Mouse (Mus musculus): Measurements from ENCODE around the gene Icam5.
A peak's percentile ranks its signal among the peaks of the same experiment; 100 is the strongest.
"Not testable (repeated sequence)": the region's sequence is repeated elsewhere in the genome, so short reads cannot be mapped to it uniquely, and the experiment has no call there.

The Icam5 gene

GRCm38 (mm10) chr9:21031896-21032351 lies at the start of gene Icam5:
Icam5 (plus strand) TSS chr9:21032073.
- DNase-seq (ENCODE audit: low spot score), result no peak

- no peak for DNase-seq (ENCODE audit: low spot score)
Measured at GRCm38 (mm10) chr9:20982171-20982570, 49.7 kb upstream of the Icam5 start.

- no peak for DNase-seq (ENCODE audit: low spot score)
Measured at GRCm38 (mm10) chr9:20983169-20983568, 48.7 kb upstream of the Icam5 start.

GRCm38 (mm10) chr9:20986952-20987686 lies 44.8 kb upstream of the Icam5 start:
- DNase-seq (ENCODE audit: low spot score), result peak; percentile 32

GRCm38 (mm10) chr9:20987953-20988352 lies 43.9 kb upstream of the Icam5 start:
- no peak for DNase-seq (ENCODE audit: low spot score)

- DNase-seq (ENCODE audit: low spot score), result peak; percentile 26
Measured at GRCm38 (mm10) chr9:20990861-20991260, 41.0 kb upstream of the Icam5 start.

- DNase-seq (ENCODE audit: low spot score), result no peak
Measured at GRCm38 (mm10) chr9:20991587-20991986, 40.3 kb upstream of the Icam5 start.

GRCm38 (mm10) chr9:20993165-20993898 lies 38.5 kb upstream of the Icam5 start:
- DNase-seq (ENCODE audit: low spot score), result no peak

- no peak for DNase-seq (ENCODE audit: low spot score)
Measured at GRCm38 (mm10) chr9:20995069-20995468, 36.8 kb upstream of the Icam5 start.

GRCm38 (mm10) chr9:20997065-20997464 lies 34.8 kb upstream of the Icam5 start:
- no peak for DNase-seq (ENCODE audit: low spot score)

GRCm38 (mm10) chr9:20998337-20998736 lies 33.5 kb upstream of the Icam5 start:
- DNase-seq (ENCODE audit: low spot score), result not testable (repeated sequence)

- DNase-seq (ENCODE audit: low spot score), result no peak
Measured at GRCm38 (mm10) chr9:21000811-21001210, 31.1 kb upstream of the Icam5 start.

- no peak for DNase-seq (ENCODE audit: low spot score)
Measured at GRCm38 (mm10) chr9:21001651-21002200, 30.1 kb upstream of the Icam5 start.

- DNase-seq (ENCODE audit: low spot score), result no peak
Measured at GRCm38 (mm10) chr9:21002270-21002626, 29.6 kb upstream of the Icam5 start.

GRCm38 (mm10) chr9:21002627-21003551 lies 29.0 kb upstream of the Icam5 start, which contains the start of gene Mrpl4:
Mrpl4 (plus strand) TSS chr9:21002738.
- peak; percentile 82 for DNase-seq (ENCODE audit: low spot score)

- DNase-seq (ENCODE audit: low spot score), result no peak
Measured at GRCm38 (mm10) chr9:21007313-21007952, 24.4 kb upstream of the Icam5 start.

- DNase-seq (ENCODE audit: low spot score), result no peak
Measured at GRCm38 (mm10) chr9:21008007-21008406, 23.9 kb upstream of the Icam5 start.

- DNase-seq (ENCODE audit: low spot score), result no peak
Measured at GRCm38 (mm10) chr9:21010362-21010761, 21.5 kb upstream of the Icam5 start.

GRCm38 (mm10) chr9:21010939-21011541 lies 20.8 kb upstream of the Icam5 start:
- DNase-seq (ENCODE audit: low spot score), result not testable (repeated sequence)

GRCm38 (mm10) chr9:21011846-21012312 lies 20.0 kb upstream of the Icam5 start:
- no peak for DNase-seq (ENCODE audit: low spot score)

- no peak for DNase-seq (ENCODE audit: low spot score)
Measured at GRCm38 (mm10) chr9:21012368-21012767, 19.5 kb upstream of the Icam5 start.
